Mouse (Mus musculus) kidney, postnatal 4 days (tissue): ENCODE results near the gene Agap2.
"Not testable (repeated sequence)": the region's sequence is repeated elsewhere in the genome, so short reads cannot be mapped to it uniquely, and the experiment has no call there.

ENCODE experiments used
- DNase-seq, 2 experiments: peaks; one replicate each; pipeline ENCODE4 v3.0.0; 2021; ENCODE audit warnings: mixed read lengths in 2 of 2

Gene Agap2

DNA sequence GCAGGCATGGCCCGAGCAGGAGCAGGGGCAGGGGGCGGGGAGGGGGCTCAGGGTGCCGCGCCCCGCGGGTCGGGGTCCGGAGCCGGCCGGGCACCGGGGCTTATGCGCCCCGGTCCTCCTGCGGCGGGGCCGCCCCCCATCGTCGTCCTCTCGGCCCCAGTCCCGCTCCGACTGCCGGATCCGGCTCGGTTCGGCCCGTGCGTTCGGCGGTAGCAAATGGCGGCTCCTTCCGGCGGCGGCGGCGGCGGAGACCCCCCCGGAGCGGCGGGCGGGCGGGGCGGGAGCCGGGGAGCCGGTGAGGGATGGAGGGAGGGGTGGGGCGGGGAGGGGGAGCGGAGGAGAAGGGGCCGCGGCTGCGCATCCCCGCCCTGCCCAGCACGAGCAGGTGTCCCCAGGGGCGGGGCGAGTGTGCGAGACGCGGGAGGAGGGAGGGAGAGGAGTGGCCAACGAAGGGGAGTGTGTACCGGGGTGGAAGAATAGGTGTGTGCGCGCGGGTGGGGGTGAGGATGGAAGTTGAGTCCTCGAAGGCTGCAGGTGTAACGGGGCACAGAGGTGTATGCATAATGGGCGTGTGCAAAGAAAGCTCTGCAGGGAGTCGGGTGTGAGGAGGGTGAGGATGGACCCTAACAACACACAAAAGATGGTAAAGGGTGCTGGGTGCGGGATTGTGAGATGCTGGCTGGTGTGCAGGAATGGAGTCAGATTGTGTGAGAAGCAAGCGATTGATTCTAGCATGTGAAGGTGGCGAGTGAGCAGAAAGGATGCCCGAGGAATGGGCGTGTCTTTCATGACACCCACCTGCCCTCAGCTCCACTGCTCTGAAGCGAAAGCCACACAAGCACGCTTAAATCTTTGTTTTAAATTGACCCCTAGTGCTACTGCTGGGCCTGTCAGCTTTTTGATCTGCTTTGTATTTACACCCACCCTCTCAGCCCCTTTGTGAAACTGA, 14.8 kb upstream of the Agap2 start, which contains the start of gene March9:
March9 (minus strand) TSS at position 217 of the 949 bp plus-strand sequence.
- peak; percentile 79 to 86 for DNase-seq

GRCm38 (mm10) chr10:127061085-127061484, 14.0 kb upstream of the Agap2 start:
- no peak for DNase-seq

DNA sequence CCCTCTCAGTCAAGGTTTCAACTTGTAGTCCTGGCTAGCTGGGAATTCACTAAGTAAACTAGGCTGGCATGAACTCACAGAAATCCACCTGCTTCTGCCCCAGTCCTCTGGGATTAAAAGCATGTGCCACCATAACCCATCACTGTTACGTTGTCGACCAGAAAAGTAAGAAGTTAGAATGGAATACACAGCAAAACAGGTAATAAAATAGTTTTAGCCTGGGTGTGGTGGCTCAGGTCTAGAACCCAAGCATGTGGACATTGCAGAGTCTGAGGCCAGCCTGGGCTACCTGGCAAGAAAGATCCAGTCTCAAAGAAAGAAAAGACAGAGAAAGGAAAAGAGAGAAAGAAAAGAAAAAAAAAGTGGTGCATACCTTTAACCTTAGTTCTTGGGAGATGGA, 13.6 kb upstream of the Agap2 start:
- no peak for DNase-seq

DNA sequence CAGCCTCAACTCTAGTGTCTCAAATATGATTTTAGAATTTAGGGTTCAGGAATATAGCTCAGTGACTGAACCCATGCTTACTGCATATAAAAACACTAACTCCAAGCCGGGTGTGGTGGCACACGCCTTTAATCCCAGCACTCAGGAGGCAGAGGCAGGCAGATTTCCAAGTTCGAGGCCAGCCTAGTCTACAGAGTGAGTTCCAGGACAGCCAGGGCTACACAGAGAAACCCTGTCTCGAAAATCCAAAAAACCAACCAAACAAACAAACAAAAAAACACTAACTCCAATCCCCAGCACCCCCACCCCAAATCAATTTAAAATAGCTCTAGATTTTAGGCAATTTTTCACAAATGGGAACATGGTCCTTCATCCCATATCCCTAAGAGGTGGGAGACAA, 13.0 kb upstream of the Agap2 start:
- DNase-seq = not testable (repeated sequence)

- no peak for DNase-seq
These were observed 12.6 kb upstream of the Agap2 start for GRCm38 (mm10) chr10:127062503-127062902.

DNA sequence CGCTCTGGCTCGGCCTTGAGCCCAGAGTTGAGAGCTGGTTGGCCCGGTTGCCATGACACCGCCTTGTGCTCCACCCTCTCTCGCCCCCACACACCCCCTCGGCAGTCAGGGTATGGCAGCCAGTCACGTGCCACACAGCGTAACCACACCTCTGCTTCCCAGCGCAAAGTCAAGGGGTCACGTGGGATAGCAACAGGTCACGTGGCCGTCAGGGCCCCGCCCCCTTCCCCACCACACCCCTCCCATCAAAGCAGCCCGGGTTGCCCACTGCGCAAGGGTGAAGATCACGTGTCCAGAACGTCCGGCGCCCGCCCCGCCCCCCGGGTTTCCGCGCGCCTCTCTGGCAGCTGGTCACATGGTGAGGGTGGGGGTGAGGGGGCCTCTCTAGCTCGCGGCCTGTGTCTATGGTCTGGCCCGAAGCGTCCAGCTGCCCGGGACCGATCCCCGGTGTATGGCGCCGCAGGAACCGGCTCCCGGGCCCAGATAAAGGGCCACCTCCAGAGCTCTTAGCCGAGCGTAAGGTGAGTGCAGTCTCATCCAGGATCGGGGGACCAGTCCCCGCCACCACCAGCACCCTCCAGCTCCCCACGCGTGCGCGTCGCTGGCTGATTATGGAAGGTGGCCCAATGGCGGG, 11.7 kb upstream of the Agap2 start, which contains the start of gene Cdk4:
Cdk4 (plus strand) TSS at position 296 of the 634 bp plus-strand sequence.
- peak; percentile 99 to 100 for DNase-seq

- DNase-seq = no peak
These were observed 10.9 kb upstream of the Agap2 start for GRCm38 (mm10) chr10:127063913-127064870.

- no peak for DNase-seq
These were observed 9.1 kb upstream of the Agap2 start for GRCm38 (mm10) chr10:127065981-127066380.

DNA sequence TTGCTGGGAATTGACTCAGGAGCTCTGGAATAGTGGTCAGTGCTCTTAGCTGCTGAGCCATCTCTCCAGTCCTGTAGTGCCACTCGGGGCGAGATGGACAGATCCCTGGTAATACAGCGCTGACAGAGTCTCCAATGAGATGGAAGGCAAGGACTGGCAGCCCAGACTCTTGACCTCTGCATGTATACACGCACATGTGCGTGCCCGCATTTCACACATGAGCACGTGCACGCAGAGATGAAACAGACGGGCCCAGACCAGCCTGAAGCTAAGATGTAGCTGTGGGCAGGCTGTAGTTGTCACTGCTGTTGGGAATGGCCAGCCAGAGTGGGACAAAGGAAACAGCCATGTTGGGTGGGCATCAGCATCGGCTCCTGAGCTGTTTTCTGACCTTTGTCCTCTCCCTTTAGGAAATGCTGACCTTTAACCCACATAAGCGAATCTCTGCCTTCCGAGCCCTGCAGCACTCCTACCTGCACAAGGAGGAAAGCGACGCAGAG, 8.5 kb upstream of the Agap2 start:
- DNase-seq = no peak

- DNase-seq = no peak
These were observed 6.6 kb upstream of the Agap2 start for GRCm38 (mm10) chr10:127068360-127069038.

- no peak for DNase-seq
These were observed 5.5 kb upstream of the Agap2 start for GRCm38 (mm10) chr10:127069281-127070189.

GRCm38 (mm10) chr10:127070190-127071121, 4.6 kb upstream of the Agap2 start, which contains the start of gene Tspan31:
Gene Tspan31 (minus strand): TSS chr10:127070264.
- peak; percentile 88 to 93 for DNase-seq

DNA sequence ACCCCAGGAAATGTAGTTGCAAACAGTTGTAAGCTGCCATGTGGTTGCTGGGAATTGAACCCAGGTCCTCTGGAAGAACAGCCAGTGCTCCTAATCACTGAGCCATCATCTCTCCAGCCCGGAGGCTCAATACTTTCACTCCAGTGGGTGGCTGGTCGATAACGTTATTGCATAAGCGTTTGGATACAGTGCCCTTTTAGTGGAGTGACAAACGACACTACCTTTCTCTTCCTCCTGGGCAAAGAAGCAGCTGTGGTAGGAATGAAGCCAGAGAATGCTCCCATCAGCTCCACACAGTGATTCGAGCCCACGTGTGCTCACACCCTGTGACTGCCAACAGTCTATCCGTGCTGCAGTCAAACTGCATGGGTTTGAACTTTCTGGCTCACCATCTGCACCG, 3.9 kb upstream of the Agap2 start:
- DNase-seq = no peak

DNA sequence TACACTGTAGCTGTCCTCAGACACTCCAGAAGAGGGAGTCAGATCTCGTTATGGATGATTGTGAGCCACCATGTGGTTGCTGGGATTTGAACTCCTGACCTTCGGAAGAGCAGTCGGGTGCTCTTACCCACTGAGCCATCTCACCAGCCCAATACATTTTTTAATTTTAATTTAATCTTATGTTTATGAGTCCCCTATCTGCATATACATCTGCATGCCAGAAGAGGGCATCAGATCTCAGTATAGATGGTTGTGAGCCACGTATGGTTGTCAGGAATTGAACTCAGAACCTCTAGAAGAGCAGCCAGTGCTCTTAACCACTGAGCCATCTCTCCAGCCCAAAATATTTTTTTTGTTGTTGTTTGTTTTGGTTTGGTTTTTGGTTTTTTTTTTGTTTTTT, 2.8 kb upstream of the Agap2 start:
- DNase-seq = not testable (repeated sequence)

GRCm38 (mm10) chr10:127072969-127073368, 2.1 kb upstream of the Agap2 start:
- not testable (repeated sequence) for DNase-seq

GRCm38 (mm10) chr10:127073981-127074380, 1.1 kb upstream of the Agap2 start:
- DNase-seq = no peak

- no peak for DNase-seq
These were observed 567 bp downstream of the Agap2 start for GRCm38 (mm10) chr10:127075651-127076050.

- DNase-seq = no peak
These were observed 998 bp downstream of the Agap2 start for GRCm38 (mm10) chr10:127076082-127076481.

DNA sequence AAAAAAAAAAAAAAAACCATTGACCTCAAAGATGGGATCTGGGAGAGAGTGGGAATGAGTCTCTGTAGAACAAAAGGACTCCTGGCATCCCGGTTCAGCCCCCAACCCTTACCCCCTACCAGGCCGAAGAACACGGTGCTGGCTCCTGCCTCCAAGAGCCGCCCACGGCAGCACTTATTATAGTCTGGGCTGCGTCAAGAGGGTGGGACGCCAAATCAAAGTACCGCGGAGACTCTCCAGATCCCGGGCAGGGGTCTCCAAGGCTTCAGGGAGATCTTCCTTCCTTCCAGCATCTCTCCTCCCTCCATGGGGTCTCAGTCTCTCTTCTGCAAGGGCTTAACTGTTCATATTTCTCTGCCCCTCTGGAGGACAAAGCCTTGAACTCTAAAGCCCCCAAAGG, 2.4 kb downstream of the Agap2 start:
- DNase-seq = no peak
